Mouse (Mus musculus): Measurements from ENCODE around the gene Nkd1. TPM values are rescaled to one million over a fixed set of nuclear protein-coding genes. Genes with fewer than 3 reads are reported as not detected.

Gene Nkd1
- total RNA-seq, 2 experiments from 2014 or later = 17.2 to 24.4 TPM

- DNase-seq (ENCODE audit: extremely low spot score in 1 of 2, low spot score in 2 of 2) = no peak
- intact Hi-C loops (cut with DNase I) = no loop called here
These were observed 82.4 kb downstream of the Nkd1 start for GRCm38 (mm10) chr8:88603446-88603989.

GRCm38 (mm10) chr8:88604065-88605038 lies 83.2 kb downstream of the Nkd1 start:
- intact Hi-C loops (cut with DNase I) = no loop called here
- DNase-seq (ENCODE audit: extremely low spot score in 1 of 2, low spot score in 2 of 2) = peak; percentile 44 to 95

- intact Hi-C loops (cut with DNase I) = no loop called here
- DNase-seq (ENCODE audit: extremely low spot score in 1 of 2, low spot score in 2 of 2) = no peak
These were observed 84.3 kb downstream of the Nkd1 start for GRCm38 (mm10) chr8:88605361-88606040.

GRCm38 (mm10) chr8:88609036-88609435 lies 87.9 kb downstream of the Nkd1 start:
- intact Hi-C loops (cut with DNase I) = no loop called here
- DNase-seq (ENCODE audit: extremely low spot score in 1 of 2, low spot score in 2 of 2) = no peak

- no peak for DNase-seq (ENCODE audit: extremely low spot score in 1 of 2, low spot score in 2 of 2)
- intact Hi-C loops (cut with DNase I) = no loop called here
These were observed 89.1 kb downstream of the Nkd1 start for GRCm38 (mm10) chr8:88610271-88610670.

- DNase-seq (ENCODE audit: extremely low spot score in 1 of 2, low spot score in 2 of 2) = no peak
- intact Hi-C loops (cut with DNase I) = no loop called here
These were observed 93.8 kb downstream of the Nkd1 start for GRCm38 (mm10) chr8:88614981-88615380.

- DNase-seq (ENCODE audit: extremely low spot score in 1 of 2, low spot score in 2 of 2) = no peak
- intact Hi-C loops (cut with DNase I) = no loop called here
These were observed 97.5 kb downstream of the Nkd1 start for GRCm38 (mm10) chr8:88618612-88619011.

- intact Hi-C loops (cut with DNase I) = no loop called here
- DNase-seq (ENCODE audit: extremely low spot score in 1 of 2, low spot score in 2 of 2) = no peak
These were observed 98.4 kb downstream of the Nkd1 start for GRCm38 (mm10) chr8:88619513-88619912.

- no peak for DNase-seq (ENCODE audit: extremely low spot score in 1 of 2, low spot score in 2 of 2)
- intact Hi-C loops (cut with DNase I) = loop anchor here (2.0 to 5.0 kb wide), 3 partner anchors 99 to 349 kb away; partner anchors contain the start of genes Adcy7 and Nkd1
These were observed 99.8 kb downstream of the Nkd1 start for GRCm38 (mm10) chr8:88620931-88621330.

- peak; percentile 62 to 72 for DNase-seq (ENCODE audit: extremely low spot score in 1 of 2, low spot score in 2 of 2)
- intact Hi-C loops (cut with DNase I) = loop anchor here (2.0 to 5.0 kb wide), 3 partner anchors 99 to 349 kb away; partner anchors contain the start of genes Adcy7 and Nkd1
These were observed 100.3 kb downstream of the Nkd1 start for GRCm38 (mm10) chr8:88621408-88621807.

GRCm38 (mm10) chr8:88623351-88623750 lies 102.2 kb downstream of the Nkd1 start:
- DNase-seq (ENCODE audit: extremely low spot score in 1 of 2, low spot score in 2 of 2) = no peak
- intact Hi-C loops (cut with DNase I) = loop anchor here (5.0 kb wide), 2 partner anchors 101 to 351 kb away; partner anchors contain the start of genes Adcy7 and Nkd1

GRCm38 (mm10) chr8:88624276-88624675 lies 103.1 kb downstream of the Nkd1 start:
- intact Hi-C loops (cut with DNase I) = loop anchor here (5.0 kb wide), 2 partner anchors 102 to 352 kb away; partner anchors contain the start of genes Adcy7 and Nkd1
- no peak for DNase-seq (ENCODE audit: extremely low spot score in 1 of 2, low spot score in 2 of 2)

GRCm38 (mm10) chr8:88626433-88626832 lies 105.3 kb downstream of the Nkd1 start:
- intact Hi-C loops (cut with DNase I) = loop anchor here (5.0 kb wide), 1 partner anchor 131 kb away; no protein-coding TSS in a partner anchor
- DNase-seq (ENCODE audit: extremely low spot score in 1 of 2, low spot score in 2 of 2) = no peak

- DNase-seq (ENCODE audit: extremely low spot score in 1 of 2, low spot score in 2 of 2) = no peak
- intact Hi-C loops (cut with DNase I) = loop anchor here (5.0 kb wide), 1 partner anchor 130 kb away; no protein-coding TSS in a partner anchor
These were observed 105.7 kb downstream of the Nkd1 start for GRCm38 (mm10) chr8:88626940-88627264.

- intact Hi-C loops (cut with DNase I) = loop anchor here (5.0 kb wide), 1 partner anchor 130 kb away; no protein-coding TSS in a partner anchor
- peak; percentile 64 to 92 for DNase-seq (ENCODE audit: extremely low spot score in 1 of 2, low spot score in 2 of 2)
These were observed 106.3 kb downstream of the Nkd1 start for GRCm38 (mm10) chr8:88627265-88627991.

GRCm38 (mm10) chr8:88628001-88628774 lies 107.0 kb downstream of the Nkd1 start:
- peak in 1 of 2 experiments; percentile 63 for DNase-seq (ENCODE audit: extremely low spot score in 1 of 2, low spot score in 2 of 2)
- intact Hi-C loops (cut with DNase I) = loop anchor here (2.0 to 5.0 kb wide), 2 partner anchors 69 to 129 kb away; partner anchors contain the start of gene Cyld

GRCm38 (mm10) chr8:88630225-88630624 lies 109.1 kb downstream of the Nkd1 start:
- no peak for DNase-seq (ENCODE audit: extremely low spot score in 1 of 2, low spot score in 2 of 2)
- intact Hi-C loops (cut with DNase I) = no loop called here

GRCm38 (mm10) chr8:88631081-88631480 lies 109.9 kb downstream of the Nkd1 start:
- intact Hi-C loops (cut with DNase I) = no loop called here
- DNase-seq (ENCODE audit: extremely low spot score in 1 of 2, low spot score in 2 of 2) = peak; percentile 38 to 58

Measured in left cerebral cortex, postnatal 10 days (tissue).